Mouse (Mus musculus) neural tube, embryonic 13.5 days (tissue): ENCODE results near the gene Sit1. TPM values are rescaled to one million over a fixed set of nuclear protein-coding genes. Genes with fewer than 3 reads are reported as not detected.

Experiments used
- polyA plus RNA-seq: library from polyadenylated mRNA; unstranded; fragments of >200 nt; fragmentation: Nextera tagmentation; extraction: Ambion mirVana; gene quantifications from 2 replicates; pipeline ENCODE4 v1.2.1, GENCODE M21; 2015

Sit1 gene
- polyA plus RNA-seq, 1 experiment from 2014 or later = not detected

Other genes with a start within 250 kb of the Sit1 start
- 0.33 and 0.77 TPM in 2 replicates for gene Atp8b5, start 216.6 kb downstream of the Sit1 start, polyA plus RNA-seq
- 74.5 and 79.3 TPM in 2 replicates for gene Rusc2, start 101.8 kb downstream of the Sit1 start, polyA plus RNA-seq
- gene Fam166b, start 54.6 kb downstream of the Sit1 start, polyA plus RNA-seq = 0.32 and 0.59 TPM in 2 replicates
- gene Tesk1, start 41.8 kb downstream of the Sit1 start, polyA plus RNA-seq = 10.8 and 14.4 TPM in 2 replicates
- 2.8 and 3.7 TPM in 2 replicates for gene Cd72, start 29.1 kb downstream of the Sit1 start, polyA plus RNA-seq
- 65.5 and 73.1 TPM in 2 replicates for gene Ccdc107, start 9.2 kb upstream of the Sit1 start, polyA plus RNA-seq
- 10.0 and 10.4 TPM in 2 replicates for gene Arhgef39, start 16.0 kb upstream of the Sit1 start, polyA plus RNA-seq
- gene Car9, start 23.2 kb upstream of the Sit1 start, polyA plus RNA-seq = 0.33 and 0.56 TPM in 2 replicates
- gene Tpm2, start 40.0 kb upstream of the Sit1 start, polyA plus RNA-seq = 29.0 and 77.1 TPM in 2 replicates
- 88.9 and 89.1 TPM in 2 replicates for gene Creb3, start 78.6 kb upstream of the Sit1 start, polyA plus RNA-seq
- 64.4 and 69.6 TPM in 2 replicates for gene Tln1, start 79.0 kb upstream of the Sit1 start, polyA plus RNA-seq
- 23.9 and 28.0 TPM in 2 replicates for gene Rgp1, start 95.0 kb upstream of the Sit1 start, polyA plus RNA-seq
- gene Gba2, start 95.1 kb upstream of the Sit1 start, polyA plus RNA-seq = 47.8 and 50.8 TPM in 2 replicates
- gene Msmp, start 100.8 kb upstream of the Sit1 start, polyA plus RNA-seq = 2.2 TPM in 1 of 2 replicates, not detected in the other
- 26.9 and 27.8 TPM in 2 replicates for gene Npr2, start 148.2 kb upstream of the Sit1 start, polyA plus RNA-seq
- gene Spag8, start 169.9 kb upstream of the Sit1 start, polyA plus RNA-seq = 3.5 and 4.1 TPM in 2 replicates
- gene Hint2, start 172.7 kb upstream of the Sit1 start, polyA plus RNA-seq = 76.8 and 84.9 TPM in 2 replicates
- 13.5 and 15.6 TPM in 2 replicates for gene Tmem8b, start 185.2 kb upstream of the Sit1 start, polyA plus RNA-seq
- gene Fam221b, start 185.4 kb upstream of the Sit1 start, polyA plus RNA-seq = 2.4 and 2.9 TPM in 2 replicates
- gene Olfr70, start 217.1 kb upstream of the Sit1 start, polyA plus RNA-seq = not detected in 2 replicates
- gene Olfr71, start 226.5 kb upstream of the Sit1 start, polyA plus RNA-seq = 0.14 TPM in 1 of 2 replicates, not detected in the other
- gene Hrct1, start 243.5 kb upstream of the Sit1 start, polyA plus RNA-seq = 0.43 and 0.47 TPM in 2 replicates
- not detected in 2 replicates for gene Spaar, start 246.3 kb upstream of the Sit1 start, polyA plus RNA-seq